21 mouse cellular contexts compared by ENCODE assay signal in the genomic region with DNA sequence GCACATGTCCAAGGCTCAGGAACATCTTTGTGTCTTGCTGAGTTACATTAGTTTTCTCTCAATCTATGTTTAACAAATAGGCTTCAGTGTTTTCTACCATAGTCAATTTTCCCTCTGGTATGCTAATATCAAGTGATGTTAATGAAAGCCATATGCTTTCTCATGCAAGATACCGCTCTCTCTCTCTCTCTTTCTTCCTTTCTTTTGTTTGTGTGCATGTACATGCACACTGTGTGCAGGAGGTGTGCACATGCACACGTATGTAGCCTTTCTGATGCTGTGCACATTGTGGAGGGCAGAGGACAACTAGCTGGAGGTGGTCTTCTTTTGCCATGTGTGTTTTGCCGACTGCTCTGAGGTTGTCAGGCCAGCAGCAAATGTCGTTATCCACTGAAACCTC.
DNase-seq lines count a peak whose midpoint lies in the region; ATAC-seq lines count a peak whose summit lies in the region.
"Had no signal": no experiment of that assay in that cellular context is flagged by ENCODE, and none has a peak within 500 bp of the region (broad histone marks: within the 10 kb centered on the region; RNA-seq: fewer than 3 reads in every experiment).

No protein-coding gene starts in this region.

- H3K36me3 ChIP-seq in kidney, embryonic 16.5 days (ENCODE audit: insufficient read depth, low read length) = no peaks in the 10 kb centered on the region
- no peaks in the 10 kb centered on the region for H3K36me3 ChIP-seq in intestine, embryonic 15.5 days
- H3K36me3 ChIP-seq in liver, embryonic 11.5 days (ENCODE audit: control insufficient read depth, insufficient read depth, low read length) = no peaks in the 10 kb centered on the region
- no peaks in the 10 kb centered on the region for H3K36me3 ChIP-seq in neural tube, embryonic 14.5 days (ENCODE audit: control insufficient read depth, insufficient read depth, low read length)
- H3K36me3 ChIP-seq in heart, embryonic 11.5 days (ENCODE audit: control insufficient read depth, insufficient read depth, low read length) = no peaks in the 10 kb centered on the region
- H3K36me3 ChIP-seq: heart, embryonic 13.5 days; kidney, embryonic 15.5 days; neural tube, embryonic 13.5 days had no signal

- DNase-seq in kidney, postnatal 14 days = no peak
- DNase-seq in liver, embryonic 11.5 days (ENCODE audit: low spot score) = no peak
- DNase-seq in urinary bladder, postnatal 14 days (ENCODE audit: low spot score) = no peak
- DNase-seq: adrenal gland, adult 8-10 months; B cell, adult 2 months; cerebellum, adult 18-20 months; heart, postnatal 36 days; layer of hippocampus, postnatal 36 days; left cerebral cortex, postnatal 4 days; lung, postnatal 10 days; thymus, postnatal 14 days had no signal

- no peaks in the 10 kb centered on the region for H3K9me3 ChIP-seq in kidney, embryonic 16.5 days (ENCODE audit: low read length)
- no peaks in the 10 kb centered on the region for H3K9me3 ChIP-seq in intestine, embryonic 15.5 days
- H3K9me3 ChIP-seq in liver, embryonic 11.5 days (ENCODE audit: control insufficient read depth, low read length) = no peaks in the 10 kb centered on the region
- H3K9me3 ChIP-seq in neural tube, embryonic 14.5 days (ENCODE audit: control insufficient read depth, low read length) = no peaks in the 10 kb centered on the region
- H3K9me3 ChIP-seq in heart, embryonic 11.5 days (replicated peaks; ENCODE audit: control insufficient read depth, low read length) = no peaks in the 10 kb centered on the region
- H3K9me3 ChIP-seq: forebrain, embryonic 13.5 days; heart, embryonic 13.5 days; kidney, embryonic 15.5 days; neural tube, embryonic 13.5 days had no signal

- no peak overlapping the region for H3K27ac ChIP-seq in kidney, embryonic 16.5 days (ENCODE audit: low read length)
- H3K27ac ChIP-seq in intestine, embryonic 15.5 days = no peak overlapping the region
- H3K27ac ChIP-seq in liver, embryonic 11.5 days (ENCODE audit: low read depth, low read length) = peak overlapping the region; percentile 58; the same call in 1 of the 2 replicates
- H3K27ac ChIP-seq in neural tube, embryonic 14.5 days (ENCODE audit: low read depth, low read length) = no peak overlapping the region
- H3K27ac ChIP-seq in heart, embryonic 11.5 days (ENCODE audit: low read depth, low read length) = no peak overlapping the region
- H3K27ac ChIP-seq: forebrain, embryonic 13.5 days; heart, embryonic 13.5 days; hindbrain, postnatal 0 days; kidney, embryonic 15.5 days; neural tube, embryonic 13.5 days had no signal

- H3K4me1 ChIP-seq in kidney, embryonic 16.5 days (ENCODE audit: insufficient read depth, low read length) = peaks cover 11% of the 10 kb centered on the region
- no peaks in the 10 kb centered on the region for H3K4me1 ChIP-seq in intestine, embryonic 15.5 days (replicated peaks)
- H3K4me1 ChIP-seq in liver, embryonic 11.5 days (replicated peaks; ENCODE audit: control insufficient read depth, insufficient read depth, low read length) = no peaks in the 10 kb centered on the region; the same call in 1 of the 2 replicates
- 0 out of 2 replicates have a peak, but pooled peaks cover 2% of the 10 kb centered on the region for H3K4me1 ChIP-seq in neural tube, embryonic 14.5 days (ENCODE audit: control insufficient read depth, insufficient read depth, low read length)
- no peaks in the 10 kb centered on the region for H3K4me1 ChIP-seq in heart, embryonic 11.5 days (ENCODE audit: control insufficient read depth, insufficient read depth, low read length)
- H3K4me1 ChIP-seq: forebrain, embryonic 13.5 days had no signal

- no peak overlapping the region for H3K4me2 ChIP-seq in kidney, embryonic 16.5 days (replicated peaks; ENCODE audit: low read depth, low read length)
- H3K4me2 ChIP-seq in intestine, embryonic 15.5 days (replicated peaks) = no peak overlapping the region
- no peak overlapping the region for H3K4me2 ChIP-seq in liver, embryonic 11.5 days
- no peak overlapping the region for H3K4me2 ChIP-seq in neural tube, embryonic 14.5 days (ENCODE audit: low read depth, low read length)
- no peak overlapping the region for H3K4me2 ChIP-seq in heart, embryonic 11.5 days
- H3K4me2 ChIP-seq: forebrain, embryonic 13.5 days; heart, embryonic 13.5 days; kidney, embryonic 15.5 days; neural tube, embryonic 13.5 days had no signal

- H3K9ac ChIP-seq in kidney, embryonic 16.5 days (replicated peaks; ENCODE audit: low read length) = no peak overlapping the region
- no peak overlapping the region for H3K9ac ChIP-seq in intestine, embryonic 15.5 days
- H3K9ac ChIP-seq in liver, embryonic 11.5 days (ENCODE audit: low read depth, low read length) = no peak overlapping the region
- H3K9ac ChIP-seq in neural tube, embryonic 14.5 days (replicated peaks; ENCODE audit: low read depth, low read length) = no peak overlapping the region
- no peak overlapping the region for H3K9ac ChIP-seq in heart, embryonic 11.5 days (ENCODE audit: low read depth, low read length)
- H3K9ac ChIP-seq: forebrain, embryonic 13.5 days; heart, embryonic 13.5 days; kidney, embryonic 15.5 days; neural tube, embryonic 13.5 days had no signal

- H3K4me3 ChIP-seq in kidney, embryonic 16.5 days (ENCODE audit: low read length) = no peak overlapping the region
- no peak overlapping the region for H3K4me3 ChIP-seq in intestine, embryonic 15.5 days (replicated peaks)
- no peak overlapping the region for H3K4me3 ChIP-seq in liver, embryonic 11.5 days (ENCODE audit: low read depth, low read length)
- no peak overlapping the region for H3K4me3 ChIP-seq in neural tube, embryonic 14.5 days (ENCODE audit: low read depth, low read length)
- no peak overlapping the region for H3K4me3 ChIP-seq in heart, embryonic 11.5 days (ENCODE audit: low read depth, low read length)
- H3K4me3 ChIP-seq: forebrain, embryonic 13.5 days; heart, embryonic 13.5 days; kidney, embryonic 15.5 days; neural tube, embryonic 13.5 days had no signal

- no peaks in the 10 kb centered on the region for H3K27me3 ChIP-seq in kidney, embryonic 16.5 days (ENCODE audit: insufficient read depth, low read length)
- H3K27me3 ChIP-seq in intestine, embryonic 15.5 days (replicated peaks) = no peaks in the 10 kb centered on the region
- H3K27me3 ChIP-seq in liver, embryonic 11.5 days (replicated peaks; ENCODE audit: control insufficient read depth, insufficient read depth, low read length) = no peaks in the 10 kb centered on the region
- no peaks in the 10 kb centered on the region for H3K27me3 ChIP-seq in neural tube, embryonic 14.5 days (ENCODE audit: control insufficient read depth, insufficient read depth, low read length)
- H3K27me3 ChIP-seq in heart, embryonic 11.5 days (ENCODE audit: control insufficient read depth, insufficient read depth, low read length) = no peaks in the 10 kb centered on the region
- H3K27me3 ChIP-seq: forebrain, embryonic 13.5 days; heart, embryonic 13.5 days; kidney, embryonic 15.5 days; neural tube, embryonic 13.5 days had no signal

- peak; percentile 52; the same call in 1 of the 2 replicates for ATAC-seq in kidney, embryonic 16.5 days (ENCODE audit: low FRiP score, low TSS enrichment)
- 0 out of 2 replicates have a peak, but pooled peaks have one; percentile 23 for ATAC-seq in intestine, embryonic 15.5 days
- no peak for ATAC-seq in liver, embryonic 11.5 days (replicated peaks; ENCODE audit: low FRiP score)
- ATAC-seq in neural tube, embryonic 14.5 days (ENCODE audit: low read depth) = peak; percentile 34; the same call in 1 of the 2 replicates
- no peak for ATAC-seq in heart, embryonic 11.5 days (replicated peaks; ENCODE audit: insufficient number of reproducible peaks, low FRiP score, low TSS enrichment)
- ATAC-seq: forebrain, embryonic 13.5 days; hindbrain, postnatal 0 days; midbrain, embryonic 16.5 days had no signal

- WGBS in kidney, embryonic 16.5 days = 60% methylated on average over 4 of the region's 4 CpGs
- WGBS in intestine, embryonic 15.5 days = 73% methylated on average over 4 of the region's 4 CpGs
- WGBS in liver, embryonic 11.5 days = 69% methylated on average over 4 of the region's 4 CpGs
- WGBS in neural tube, embryonic 14.5 days = 60% methylated on average over 4 of the region's 4 CpGs
- 66% methylated on average over 4 of the region's 4 CpGs for WGBS in heart, embryonic 11.5 days (ENCODE audit: insufficient replicate concordance)

Comparison
In these comparisons a context has a peak if more than half of its experiments do, and no peak if none do; other contexts are left out.
1. ATAC-seq: peak in kidney, embryonic 16.5 days (single experiment), intestine, embryonic 15.5 days (single experiment) and neural tube, embryonic 14.5 days (single experiment); none in liver, embryonic 11.5 days (single experiment) and heart, embryonic 11.5 days (single experiment).